ENCODE assay signal across 8 mouse cellular contexts in genomic region chr7:55793952-55794603, GRCm38 (mm10). TPM values are rescaled to one million over a fixed set of nuclear protein-coding genes. Genes with fewer than 3 reads are reported as not detected.
DNase-seq lines count a peak whose midpoint lies in the region; ATAC-seq and TF ChIP-seq lines count a peak whose summit lies in the region.

Tubgcp5 (plus strand) TSS chr7:55794154.

- H3K9me3 ChIP-seq in embryonic facial prominence, embryonic 14.5 days (ENCODE audit: control insufficient read depth, low read length), result no peaks in the 10 kb centered on the region
- no peaks in the 10 kb centered on the region for H3K9me3 ChIP-seq in limb, embryonic 13.5 days
- no peaks in the 10 kb centered on the region for H3K9me3 ChIP-seq in midbrain, embryonic 16.5 days (replicated peaks; ENCODE audit: control insufficient read depth, low read length, poor library complexity, severe bottlenecking)

- TF ChIP-seq CTCF in heart, adult 2 months (IDR thresholded peaks at IDR 0.05), result no peak

- H3K9ac ChIP-seq in embryonic facial prominence, embryonic 14.5 days (ENCODE audit: low read depth, low read length), result peak within 1 kb of the TSS; percentile 95
- peak within 1 kb of the TSS; percentile 95 for H3K9ac ChIP-seq in heart, adult 2 months (ENCODE audit: low read depth, low read length)
- peak within 1 kb of the TSS; percentile 89 for H3K9ac ChIP-seq in limb, embryonic 13.5 days
- peak within 1 kb of the TSS; percentile 90 for H3K9ac ChIP-seq in midbrain, embryonic 16.5 days (ENCODE audit: low read depth, low read length)

- peaks cover 32% of the 10 kb centered on the region for H3K36me3 ChIP-seq in embryonic facial prominence, embryonic 14.5 days (ENCODE audit: control insufficient read depth, insufficient read depth, low read length)
- H3K36me3 ChIP-seq in heart, adult 2 months (ENCODE audit: control insufficient read depth, insufficient read depth, low read length), result no peaks in the 10 kb centered on the region; the same call in none of the 2 replicates
- peaks cover 25% of the 10 kb centered on the region for H3K36me3 ChIP-seq in limb, embryonic 13.5 days
- peaks cover 9% of the 10 kb centered on the region for H3K36me3 ChIP-seq in midbrain, embryonic 16.5 days (ENCODE audit: control insufficient read depth, insufficient read depth, low read length)

- peak within 1 kb of the TSS; percentile 79 for H3K4me3 ChIP-seq in embryonic facial prominence, embryonic 14.5 days (ENCODE audit: low read depth, low read length)
- H3K4me3 ChIP-seq in heart, adult 2 months, result peak within 1 kb of the TSS; percentile 77
- H3K4me3 ChIP-seq in limb, embryonic 13.5 days, result peak within 1 kb of the TSS; percentile 78
- peak within 1 kb of the TSS; percentile 59 for H3K4me3 ChIP-seq in midbrain, embryonic 16.5 days (ENCODE audit: low read depth, low read length)

- H3K27me3 ChIP-seq in embryonic facial prominence, embryonic 14.5 days (replicated peaks; ENCODE audit: control insufficient read depth, insufficient read depth, low read length), result no peaks in the 10 kb centered on the region
- H3K27me3 ChIP-seq in heart, adult 2 months (ENCODE audit: control insufficient read depth, insufficient read depth, low read length), result no peaks in the 10 kb centered on the region
- no peaks in the 10 kb centered on the region for H3K27me3 ChIP-seq in limb, embryonic 13.5 days
- no peaks in the 10 kb centered on the region for H3K27me3 ChIP-seq in midbrain, embryonic 16.5 days (ENCODE audit: control insufficient read depth, insufficient read depth, low read depth, low read length)

- peak within 1 kb of the TSS; percentile 78 for H3K4me2 ChIP-seq in embryonic facial prominence, embryonic 14.5 days (ENCODE audit: low read depth, low read length)
- peak within 1 kb of the TSS; percentile 78 for H3K4me2 ChIP-seq in limb, embryonic 13.5 days (replicated peaks)
- H3K4me2 ChIP-seq in midbrain, embryonic 16.5 days (ENCODE audit: low read length), result peak within 1 kb of the TSS; percentile 79

- no peaks in the 10 kb centered on the region for H3K79me2 ChIP-seq in heart, adult 2 months (replicated peaks; ENCODE audit: control insufficient read depth, insufficient read depth, low read length)

- DNase-seq in 3T3-L1 (ENCODE audit: low read depth, low spot score), result peak; percentile 97
- peak; percentile 90 to 96 for DNase-seq in adrenal gland, postnatal 4 days (ENCODE audit: low spot score in 2 of 2)
- DNase-seq in embryonic facial prominence, embryonic 14.5 days (ENCODE audit: low spot score), result peak; percentile 99
- DNase-seq in heart, adult 2 months, result peak; percentile 94 to 97
- DNase-seq in kidney, adult 8-10 months, result peak; percentile 97 to 98
- DNase-seq in spleen, postnatal 10 days (ENCODE audit: low spot score in 2 of 2), result peak; percentile 91 to 98

- TF ChIP-seq POLR2A in heart, adult 2 months (IDR thresholded peaks at IDR 0.05; ENCODE audit: insufficient read depth, low read depth, low read length), result no peak; the same call in none of the 2 replicates

- intact Hi-C loops in heart, adult 2 months (cut with DNase I), result loop anchor here (2.0 to 5.0 kb wide), 2 partner anchors 49 to 253 kb away; no protein-coding TSS in a partner anchor

- peak; percentile 100 for ATAC-seq in embryonic facial prominence, embryonic 14.5 days (ENCODE audit: low read depth)
- ATAC-seq in limb, embryonic 13.5 days (ENCODE audit: low FRiP score, low read depth), result peak; percentile 99
- peak; percentile 100 for ATAC-seq in midbrain, embryonic 16.5 days

- 0 out of 2 replicates have a peak, but pooled peaks have one; percentile 30 for TF ChIP-seq EP300 in heart, adult 2 months (IDR thresholded peaks at IDR 0.05; ENCODE audit: insufficient read depth, low read depth, low read length)

- 1% methylated on average over 40 of the region's 51 CpGs for WGBS in embryonic facial prominence, embryonic 14.5 days
- WGBS in heart, adult 2 months, result under 1% methylated on average over 51 of the region's 51 CpGs
- WGBS in limb, embryonic 13.5 days, result 0% methylated on average over 49 of the region's 51 CpGs
- WGBS in midbrain, embryonic 16.5 days, result 0% methylated on average over 51 of the region's 51 CpGs

- peak within 1 kb of the TSS; percentile 82 for H3K27ac ChIP-seq in embryonic facial prominence, embryonic 14.5 days (replicated peaks; ENCODE audit: low read depth, low read length)
- peak within 1 kb of the TSS; percentile 77 for H3K27ac ChIP-seq in heart, adult 2 months
- H3K27ac ChIP-seq in limb, embryonic 13.5 days, result peak within 1 kb of the TSS; percentile 79
- peak within 1 kb of the TSS; percentile 82 for H3K27ac ChIP-seq in midbrain, embryonic 16.5 days (ENCODE audit: low read length)

- H3K4me1 ChIP-seq in embryonic facial prominence, embryonic 14.5 days (ENCODE audit: control insufficient read depth, insufficient read depth, low read length), result peaks cover 11% of the 10 kb centered on the region
- peaks cover 2% of the 10 kb centered on the region; the same call in 1 of the 2 replicates for H3K4me1 ChIP-seq in heart, adult 2 months (ENCODE audit: control insufficient read depth, insufficient read depth, low read length)
- peaks cover 12% of the 10 kb centered on the region for H3K4me1 ChIP-seq in limb, embryonic 13.5 days
- H3K4me1 ChIP-seq in midbrain, embryonic 16.5 days (ENCODE audit: control insufficient read depth, insufficient read depth, low read length), result peaks cover 11% of the 10 kb centered on the region

RNA-seq across cellular contexts. Expression of gene Tubgcp5, which starts in this region (rescaled TPM):
- 10 to 100 TPM; 35.3 to 40.4 TPM for total RNA-seq in adrenal gland, postnatal 4 days (2021)
- 25.7 and 25.8 TPM in 2 replicates for polyA plus RNA-seq in embryonic facial prominence, embryonic 14.5 days (2014; fragmentation: Nextera tagmentation; extraction: Ambion mirVana)
- 10 to 100 TPM; 10.2 to 10.3 TPM for total RNA-seq in heart, adult 2 months (2021)
- polyA plus RNA-seq in heart, adult 2 months (2012; rRNA removed), result 2.6 and 5.1 TPM in 2 replicates
- 44.8 and 46.9 TPM in 2 replicates for polyA plus RNA-seq in limb, embryonic 13.5 days (2015; fragmentation: Nextera tagmentation; extraction: Ambion mirVana)
- polyA plus RNA-seq in midbrain, embryonic 16.5 days (2015; fragmentation: Nextera tagmentation; extraction: Ambion mirVana), result 39.7 and 42.9 TPM in 2 replicates

Comparison
In these comparisons a context has a peak if more than half of its experiments do, and no peak if none do; other contexts are left out.
1. Peak in every context shown above with its lines: DNase-seq, ATAC-seq, H3K4me3 ChIP-seq and H3K27ac ChIP-seq.